29 mouse cellular contexts compared by ENCODE assay signal in genomic region chr4:154782291-154782690, GRCm38 (mm10). TPM values are rescaled to one million over a fixed set of nuclear protein-coding genes. Genes with fewer than 3 reads are reported as not detected.
DNase-seq lines count a peak whose midpoint lies in the region; ATAC-seq lines count a peak whose summit lies in the region.
"Had no signal": no experiment of that assay in that cellular context is flagged by ENCODE, and none has a peak within 500 bp of the region (broad histone marks: within the 10 kb centered on the region; RNA-seq: fewer than 3 reads in every experiment).

No protein-coding gene starts in this region.

- H3K27ac ChIP-seq in kidney, embryonic 15.5 days, result peak overlapping the region; percentile 79
- H3K27ac ChIP-seq in embryonic facial prominence, embryonic 10.5 days (replicated peaks), result peak overlapping the region; percentile 55; the same call in 1 of the 2 replicates
- H3K27ac ChIP-seq in limb, embryonic 10.5 days, result peak overlapping the region; percentile 91
- H3K27ac ChIP-seq in midbrain, embryonic 11.5 days (ENCODE audit: low read depth, low read length), result no peak overlapping the region
- H3K27ac ChIP-seq: embryonic facial prominence, embryonic 13.5 days; forebrain, embryonic 12.5 days; heart, embryonic 13.5 days; hindbrain, embryonic 13.5 days; hindbrain, postnatal 0 days had no signal

- H3K27me3 ChIP-seq in kidney, embryonic 15.5 days, result peaks cover 48% of the 10 kb centered on the region
- H3K27me3 ChIP-seq in embryonic facial prominence, embryonic 10.5 days (replicated peaks; ENCODE audit: low read depth, poor library complexity, severe bottlenecking), result peaks cover 37% of the 10 kb centered on the region
- no peaks in the 10 kb centered on the region for H3K27me3 ChIP-seq in limb, embryonic 10.5 days (ENCODE audit: low read depth, poor library complexity, severe bottlenecking)
- H3K27me3 ChIP-seq in midbrain, embryonic 11.5 days (ENCODE audit: control insufficient read depth, insufficient read depth, low read length), result no peaks in the 10 kb centered on the region

- no peaks in the 10 kb centered on the region for H3K9me3 ChIP-seq in kidney, embryonic 15.5 days (replicated peaks)
- no peaks in the 10 kb centered on the region for H3K9me3 ChIP-seq in embryonic facial prominence, embryonic 10.5 days
- H3K9me3 ChIP-seq in limb, embryonic 10.5 days (replicated peaks), result no peaks in the 10 kb centered on the region
- H3K9me3 ChIP-seq in midbrain, embryonic 11.5 days (ENCODE audit: control insufficient read depth, low read length), result no peaks in the 10 kb centered on the region
- H3K9me3 ChIP-seq: embryonic facial prominence, embryonic 13.5 days; forebrain, embryonic 12.5 days; heart, embryonic 13.5 days; hindbrain, embryonic 13.5 days had no signal

- no peaks in the 10 kb centered on the region for H3K36me3 ChIP-seq in kidney, embryonic 15.5 days
- no peaks in the 10 kb centered on the region for H3K36me3 ChIP-seq in embryonic facial prominence, embryonic 10.5 days (replicated peaks)
- H3K36me3 ChIP-seq in limb, embryonic 10.5 days, result no peaks in the 10 kb centered on the region
- H3K36me3 ChIP-seq in midbrain, embryonic 11.5 days (ENCODE audit: control insufficient read depth, insufficient read depth, low read length), result no peaks in the 10 kb centered on the region
- H3K36me3 ChIP-seq: embryonic facial prominence, embryonic 13.5 days; forebrain, embryonic 12.5 days; heart, embryonic 13.5 days; hindbrain, embryonic 13.5 days had no signal

- no peak overlapping the region for H3K4me3 ChIP-seq in kidney, embryonic 15.5 days (replicated peaks)
- H3K4me3 ChIP-seq in embryonic facial prominence, embryonic 10.5 days, result no peak overlapping the region
- H3K4me3 ChIP-seq in limb, embryonic 10.5 days, result no peak overlapping the region
- no peak overlapping the region for H3K4me3 ChIP-seq in midbrain, embryonic 11.5 days (ENCODE audit: low read depth, low read length)
- H3K4me3 ChIP-seq: embryonic facial prominence, embryonic 13.5 days; erythroblast, embryonic 14.5 days; forebrain, embryonic 12.5 days; heart, embryonic 13.5 days; hindbrain, embryonic 13.5 days had no signal

- H3K4me1 ChIP-seq in kidney, embryonic 15.5 days, result peaks cover 54% of the 10 kb centered on the region
- H3K4me1 ChIP-seq in embryonic facial prominence, embryonic 10.5 days, result peaks cover 54% of the 10 kb centered on the region
- H3K4me1 ChIP-seq in limb, embryonic 10.5 days, result peaks cover 80% of the 10 kb centered on the region
- H3K4me1 ChIP-seq in midbrain, embryonic 11.5 days (ENCODE audit: control insufficient read depth, insufficient read depth, low read length), result no peaks in the 10 kb centered on the region

- H3K4me2 ChIP-seq in kidney, embryonic 15.5 days, result no peak overlapping the region
- no peak overlapping the region for H3K4me2 ChIP-seq in midbrain, embryonic 11.5 days
- H3K4me2 ChIP-seq: embryonic facial prominence, embryonic 13.5 days; forebrain, embryonic 12.5 days; heart, embryonic 13.5 days; hindbrain, embryonic 13.5 days had no signal

- 0 out of 2 replicates have a peak overlapping the region, but pooled peaks have one; percentile 4 for H3K9ac ChIP-seq in kidney, embryonic 15.5 days
- H3K9ac ChIP-seq in midbrain, embryonic 11.5 days (ENCODE audit: low read length), result no peak overlapping the region
- H3K9ac ChIP-seq: embryonic facial prominence, embryonic 13.5 days; forebrain, embryonic 12.5 days; heart, embryonic 13.5 days; hindbrain, embryonic 13.5 days had no signal

- no peak for ATAC-seq in kidney, embryonic 15.5 days (replicated peaks; ENCODE audit: low FRiP score)
- no peak for ATAC-seq in midbrain, embryonic 11.5 days (ENCODE audit: low FRiP score)
- ATAC-seq: CD4-positive, CD25-positive, alpha-beta regulatory T cell, adult 4 months; forebrain, embryonic 16.5 days; hindbrain, postnatal 0 days; inflammation-experienced regulatory T-cells, adult 6 months; intestine, embryonic 16.5 days had no signal

- intact Hi-C loops in heart, postnatal 25 days (cut with DNase I), result no loop called here

- WGBS in kidney, embryonic 15.5 days, result 87% methylated on average over 8 of the region's 8 CpGs
- 88% methylated on average over 8 of the region's 8 CpGs for WGBS in embryonic facial prominence, embryonic 10.5 days
- WGBS in limb, embryonic 10.5 days, result 89% methylated on average over 8 of the region's 8 CpGs
- WGBS in midbrain, embryonic 11.5 days, result 88% methylated on average over 8 of the region's 8 CpGs

- DNase-seq in cerebellum, postnatal 25 days, result peak; percentile 26 to 53
- no peak for DNase-seq in cerebellum, adult 18-20 months
- no peak for DNase-seq in kidney, postnatal 25 days
- DNase-seq in embryonic facial prominence, embryonic 10.5 days (ENCODE audit: low spot score), result no peak
- no peak for DNase-seq in limb, embryonic 10.5 days (ENCODE audit: low spot score)
- DNase-seq in heart, postnatal 25 days (ENCODE audit: low spot score), result no peak
- DNase-seq in midbrain, embryonic 11.5 days (ENCODE audit: low spot score, missing footprints), result no peak
- DNase-seq: adrenal gland, adult 2 months; adrenal gland, postnatal 14 days; cerebellum, adult 11 months; cerebellum, adult 9-10 months; gastrocnemius, postnatal 10 days; gastrocnemius, postnatal 36 days; heart, postnatal 14 days had no signal

RNA-seq across cellular contexts. Expression of gene Ttc34, which starts 55.0 kb away (rescaled TPM):
- 0.18 and 0.99 TPM in 2 replicates for polyA plus RNA-seq in kidney, embryonic 15.5 days (2015; fragmentation: Nextera tagmentation; extraction: Ambion mirVana)
- polyA plus RNA-seq in embryonic facial prominence, embryonic 10.5 days (2016; fragmentation: Nextera tagmentation; extraction: Ambion mirVana), result 0.25 and 0.45 TPM in 2 replicates
- polyA plus RNA-seq in limb, embryonic 10.5 days (2016; fragmentation: Nextera tagmentation; extraction: Ambion mirVana), result 0.41 and 0.46 TPM in 2 replicates
- under 1 TPM in 1 of 2 experiments, not detected in 1; 0.17 TPM for total RNA-seq in heart, postnatal 25 days (2021)
- polyA plus RNA-seq in midbrain, embryonic 11.5 days (2014; fragmentation: Nextera tagmentation; extraction: Ambion mirVana), result 0.25 and 0.31 TPM in 2 replicates
- total RNA-seq: common myeloid progenitor, adult 5-6 weeks; gastrocnemius, postnatal 10 days; gastrocnemius, postnatal 36 days; hematopoietic stem cell, adult 5-6 weeks; MEL had no signal
- polyA plus RNA-seq: C2C12; CD4-positive, CD25-positive, alpha-beta regulatory T cell, adult 4 months; erythroblast, embryonic 14.5 days; inflammation-experienced regulatory T-cells, adult 6 months had no signal

Comparison
In these comparisons a context has a peak if more than half of its experiments do, and no peak if none do; other contexts are left out.
1. DNase-seq: peak in cerebellum, postnatal 25 days (2 of 2); none in cerebellum, adult 18-20 months (0 of 2), kidney, postnatal 25 days (0 of 2), embryonic facial prominence, embryonic 10.5 days (single experiment), limb, embryonic 10.5 days (single experiment), heart, postnatal 25 days (single experiment) and midbrain, embryonic 11.5 days (single experiment).